Mouse (Mus musculus) CH12.LX (cell line): ENCODE data around the gene Spsb2. TPM values are rescaled to one million over a fixed set of nuclear protein-coding genes. Genes with fewer than 3 reads are reported as not detected.

Experiments used
- DNase-seq: peaks from one replicate; pipeline ENCODE4 v3.0.0-alpha.2; 2013; ENCODE audit errors: extremely low read depth
- H3K27ac ChIP-seq: 2 replicates; pipeline ENCODE4 v1.5.1; 2012; ENCODE audit warnings: low read depth, mild to moderate bottlenecking, control low read depth, moderate library complexity; ENCODE audit not compliant: insufficient read depth
- H3K27me3 ChIP-seq: replicated peaks from 2 replicates; pipeline ENCODE3; 2012; ENCODE audit warnings: inconsistent platforms
- H3K36me3 ChIP-seq, 2 experiments: replicated peaks in 1 of 2; 2 replicates each; pipeline versions ENCODE3 to v1.6.1; 2012; ENCODE audit warnings: inconsistent platforms in 1 of 2, low read length in 1 of 2, mild to moderate bottlenecking in 1 of 2, mixed read lengths in 1 of 2, moderate library complexity in 1 of 2; ENCODE audit not compliant: control insufficient read depth in 1 of 2, insufficient read depth in 1 of 2
- H3K4me1 ChIP-seq, 2 experiments: 2 replicates each; pipeline ENCODE4 v1.6.1; 2012; ENCODE audit warnings: inconsistent platforms in 1 of 2, moderate library complexity in 1 of 2; ENCODE audit not compliant: insufficient read depth in 2 of 2, control insufficient read depth in 1 of 2
- H3K4me2 ChIP-seq: 2 replicates; pipeline ENCODE4 v1.6.1; 2012; ENCODE audit warnings: low read depth, mild to moderate bottlenecking, control low read depth; ENCODE audit not compliant: poor library complexity, insufficient read depth, severe bottlenecking
- H3K4me3 ChIP-seq, 3 experiments: fragments of 150-350 bp in 1 of 3; sonication (generic) in 1 of 3; replicated peaks in 1 of 3; 2 replicates each; pipeline versions ENCODE3 to v1.5.1; 2011 to 2012; ENCODE audit warnings: low read depth in 2 of 3, low read length in 2 of 3, mild to moderate bottlenecking in 2 of 3, moderate library complexity in 2 of 3, control low read depth in 1 of 3, improper control_type of control experiment in 1 of 3, inconsistent platforms in 1 of 3, mixed read lengths in 1 of 3; ENCODE audit not compliant: poor library complexity in 1 of 3
- H3K79me2 ChIP-seq: replicated peaks from 2 replicates; pipeline ENCODE4 v1.6.1; 2012; ENCODE audit warnings: mild to moderate bottlenecking, moderate library complexity; ENCODE audit not compliant: control insufficient read depth, poor library complexity, insufficient read depth, severe bottlenecking; ENCODE audit errors: extremely low read depth
- H3K9ac ChIP-seq: 2 replicates; pipeline ENCODE4 v1.6.1; 2012; ENCODE audit warnings: low read depth, mild to moderate bottlenecking, control low read depth, moderate library complexity; ENCODE audit not compliant: insufficient read depth
- H3K9me3 ChIP-seq: replicated peaks from 2 replicates; pipeline ENCODE3; 2012; ENCODE audit warnings: low read length, inconsistent platforms, mixed read lengths
- CHD1 ChIP-seq: IDR thresholded peaks from 2 replicates; pipeline ENCODE4 v1.6.1; 2012; ENCODE audit warnings: low read depth, low read length, improper control_type of control experiment, inconsistent platforms
- CHD2 ChIP-seq: IDR thresholded peaks from 2 replicates; pipeline ENCODE4 v1.6.1; 2011; ENCODE audit warnings: low read length, improper control_type of control experiment
- CTCF ChIP-seq, 2 experiments: IDR thresholded peaks in 1 of 2; conservative IDR thresholded peaks in 1 of 2; 2 replicates each; pipeline ENCODE4 v1.5.1; 2011 to 2012; ENCODE audit warnings: low read depth in 2 of 2, low read length in 2 of 2, improper control_type of control experiment in 1 of 2, inconsistent platforms in 1 of 2, mild to moderate bottlenecking in 1 of 2, moderate library complexity in 1 of 2
- E2F4 ChIP-seq: IDR thresholded peaks from 2 replicates; pipeline ENCODE4 v1.6.1; 2011; ENCODE audit warnings: low read depth, low read length, improper control_type of control experiment; ENCODE audit not compliant: insufficient replicate concordance
- GABPA ChIP-seq: IDR thresholded peaks from 2 replicates; pipeline ENCODE4 v1.6.1; 2012; ENCODE audit warnings: low read depth, low read length, improper control_type of control experiment, inconsistent platforms; ENCODE audit not compliant: insufficient replicate concordance
- KAT2A ChIP-seq: IDR thresholded peaks from 2 replicates; pipeline ENCODE4 v1.6.1; 2012; ENCODE audit warnings: low read length, improper control_type of control experiment, inconsistent platforms; ENCODE audit not compliant: insufficient replicate concordance
- MAFK ChIP-seq: IDR thresholded peaks from 2 replicates; pipeline ENCODE4 v1.6.1; 2011; ENCODE audit warnings: low read length, improper control_type of control experiment; ENCODE audit not compliant: insufficient replicate concordance
- MAZ ChIP-seq: IDR thresholded peaks from 2 replicates; pipeline ENCODE4 v1.6.1; 2012; ENCODE audit warnings: low read depth, mild to moderate bottlenecking, inconsistent platforms, low read length, improper control_type of control experiment, moderate library complexity
- MXI1 ChIP-seq: IDR thresholded peaks from 2 replicates; pipeline ENCODE4 v1.6.1; 2011; ENCODE audit warnings: mild to moderate bottlenecking, low read depth, low read length, improper control_type of control experiment
- MYC ChIP-seq: IDR thresholded peaks from 2 replicates; pipeline ENCODE4 v1.6.1; 2011; ENCODE audit warnings: low read depth, mild to moderate bottlenecking, improper control_type of control experiment, low read length
- NRF1 ChIP-seq: IDR thresholded peaks from 2 replicates; pipeline ENCODE4 v1.6.1; 2014; ENCODE audit warnings: low read depth, mild to moderate bottlenecking, inconsistent platforms, low read length, improper control_type of control experiment, moderate library complexity
- PAX5 ChIP-seq: IDR thresholded peaks from 2 replicates; pipeline ENCODE4 v1.6.1; 2012; ENCODE audit warnings: low read length, inconsistent platforms, mixed read lengths
- POLR2A ChIP-seq: IDR thresholded peaks from 2 replicates; pipeline ENCODE4 v1.6.1; 2011; ENCODE audit warnings: low read depth, mild to moderate bottlenecking, improper control_type of control experiment, low read length
- POLR2AphosphoS2 ChIP-seq: IDR thresholded peaks from 2 replicates; pipeline ENCODE4 v1.6.1; 2011; ENCODE audit warnings: low read depth, low read length, improper control_type of control experiment
- RCOR1 ChIP-seq: conservative IDR thresholded peaks from 2 replicates; pipeline ENCODE4 v1.6.1; 2012; ENCODE audit warnings: low read depth, mild to moderate bottlenecking, inconsistent platforms, low read length, improper control_type of control experiment
- SMC3 ChIP-seq: IDR thresholded peaks from 2 replicates; pipeline ENCODE4 v1.6.1; 2011; ENCODE audit warnings: low read depth, low read length, improper control_type of control experiment
- TBP ChIP-seq: conservative IDR thresholded peaks from 2 replicates; pipeline ENCODE4 v1.6.1; 2011; ENCODE audit warnings: low read depth, low read length, improper control_type of control experiment
- USF1 ChIP-seq: IDR thresholded peaks from 2 replicates; pipeline ENCODE4 v1.6.1; 2014; ENCODE audit warnings: low read depth, mild to moderate bottlenecking, inconsistent platforms, low read length, improper control_type of control experiment
- USF2 ChIP-seq: conservative IDR thresholded peaks from 2 replicates; pipeline ENCODE4 v1.6.1; 2011; ENCODE audit warnings: low read depth, low read length, improper control_type of control experiment
- ZNF384 ChIP-seq: IDR thresholded peaks from 2 replicates; pipeline ENCODE4 v1.6.1; 2012; ENCODE audit warnings: low read depth, low read length, improper control_type of control experiment, inconsistent platforms
- dilution Hi-C: fragments of 300-500 bp; cut with MboI; formaldehyde crosslinking; loops from 2 replicates; pipeline ENCODE4 v1.14.3; 2020; ENCODE audit warnings: low sequenced_read_pairs; ENCODE audit not compliant: extremely low pct_unique_long_range_greater_than_20kb, extremely low pct_ligation_motif_present
- in situ Hi-C: fragments of 300-500 bp; cut with MboI; formaldehyde crosslinking; loops from 3 replicates; pipeline ENCODE4 v1.14.3; 2019; ENCODE audit warnings: low sequenced_read_pairs, low pct_ligation_motif_present, low pct_unique_long_range_greater_than_20kb, mixed read lengths
- polyA plus RNA-seq: library from polyadenylated mRNA; unstranded; fragments of >175 nt; gene quantifications from 2 replicates; pipeline ENCODE4 v1.2.1, GENCODE M21; 2012; ENCODE audit warnings: low read depth; ENCODE audit not compliant: insufficient read length
- total RNA-seq, 2 experiments: library from RNA; depleted of rRNA; stranded (reverse); fragments of 300-350 nt in 1 of 2; fragments of >200 nt in 1 of 2; gene quantifications; 2 replicates each; pipeline ENCODE4 v1.2.3; 2012 to 2014

The Spsb2 gene
- total and polyA plus RNA-seq, 3 experiments, result 2.4 to 3.3 TPM; not detected in 1

- Histone ChIP-seq H3K9me3 (peaks cover 5% of the 10 kb centered on the region), H3K4me2 (peak within 1 kb of the TSS; percentile 42; the same call in 1 of the 2 replicates), H3K4me1 (peaks cover 6 to 11% of the 10 kb centered on the region in 2 experiments; a peak in 3 of 4 replicates), H3K27ac (no peak within 1 kb of the TSS), H3K36me3 (no peaks in the 10 kb centered on the region), H3K4me3 (no peak within 1 kb of the TSS), H3K79me2 (no peaks in the 10 kb centered on the region), H3K27me3 (peaks cover 11% of the 10 kb centered on the region), H3K9ac (no peak within 1 kb of the TSS)
- dilution Hi-C loops (no loop called here), in situ Hi-C loops (no loop called here)
- no peak for DNase-seq
- TF ChIP-seq MXI1, result peak; percentile 51
- no peak for TF ChIP-seq SMC3
- TF ChIP-seq, all 38 proteins: peak for 1
These were observed 29.1 kb upstream of the Spsb2 start, which contains the start of gene Lrrc23 for GRCm38 (mm10) chr6:124779222-124779983. TSS of gene Lrrc23 (minus strand) at chr6:124779727.

- TF ChIP-seq MAZ, result no peak
- TF ChIP-seq POLR2AphosphoS2, result no peak
- no peak for TF ChIP-seq CHD1
- TF ChIP-seq ZNF384, result no peak
- no peak for TF ChIP-seq CTCF (conservative IDR thresholded peaks at IDR 0.05 in 1 of 2, IDR thresholded peaks at IDR 0.05 in 1 of 2; ENCODE audit: low read depth in 2 of 2, low read length in 2 of 2)
- no peak for TF ChIP-seq NRF1
- TF ChIP-seq USF1, result no peak
- no peak for TF ChIP-seq KAT2A
- TF ChIP-seq E2F4, result no peak
- TF ChIP-seq POLR2A, result no peak
- no peak for TF ChIP-seq USF2
- TF ChIP-seq RCOR1, result no peak
- no peak for TF ChIP-seq GABPA
- no peak for TF ChIP-seq MAFK
- TF ChIP-seq CHD2, result no peak
- no peak for TF ChIP-seq TBP
- no peak for TF ChIP-seq MYC
- TF ChIP-seq PAX5, result no peak
- TF ChIP-seq MXI1, result no peak
- peaks cover 6 to 11% of the 10 kb centered on the region in 2 experiments; a peak in 3 of 4 replicates for H3K4me1 ChIP-seq
- H3K36me3 ChIP-seq, result no peaks in the 10 kb centered on the region
- H3K4me3 ChIP-seq, result no peak overlapping the region
- no peak overlapping the region for H3K4me2 ChIP-seq
- dilution Hi-C loops, result no loop called here
- no peak overlapping the region for H3K9ac ChIP-seq
- peaks cover 9% of the 10 kb centered on the region for H3K27me3 ChIP-seq
- H3K9me3 ChIP-seq, result peaks cover 5% of the 10 kb centered on the region
- in situ Hi-C loops, result no loop called here
- H3K27ac ChIP-seq, result no peak overlapping the region
- DNase-seq, result no peak
- no peaks in the 10 kb centered on the region for H3K79me2 ChIP-seq
These were observed 28.5 kb upstream of the Spsb2 start for GRCm38 (mm10) chr6:124779984-124780416.
